Comparison of ENCODE assay signal across 20 mouse cellular contexts in genomic region chr15:78850059-78850824, GRCm38 (mm10). TPM values are rescaled to one million over a fixed set of nuclear protein-coding genes. Genes with fewer than 3 reads are reported as not detected.
DNase-seq lines count a peak whose midpoint lies in the region; ATAC-seq and TF ChIP-seq lines count a peak whose summit lies in the region.
"Had no signal": no experiment of that assay in that cellular context is flagged by ENCODE, and none has a peak within 500 bp of the region (broad histone marks: within the 10 kb centered on the region; RNA-seq: fewer than 3 reads in every experiment).

No protein-coding gene starts in this region.

- H3K4me3 ChIP-seq in layer of hippocampus, adult 2 months, result no peak overlapping the region
- H3K4me3 ChIP-seq in embryonic facial prominence, embryonic 10.5 days, result no peak overlapping the region
- no peak overlapping the region for H3K4me3 ChIP-seq in small intestine, adult 2 months (ENCODE audit: low read depth, low read length)
- no peak overlapping the region for H3K4me3 ChIP-seq in midbrain, postnatal 0 days (ENCODE audit: low read depth, low read length)
- H3K4me3 ChIP-seq: embryonic facial prominence, embryonic 12.5 days; forebrain, embryonic 12.5 days; hindbrain, embryonic 12.5 days; liver, embryonic 15.5 days; midbrain, embryonic 13.5 days had no signal

- H3K4me1 ChIP-seq in embryonic facial prominence, embryonic 10.5 days, result peaks cover 43% of the 10 kb centered on the region
- peaks cover 26% of the 10 kb centered on the region for H3K4me1 ChIP-seq in small intestine, adult 2 months (ENCODE audit: control insufficient read depth, insufficient read depth, insufficient read length, low read length)
- no peaks in the 10 kb centered on the region for H3K4me1 ChIP-seq in midbrain, postnatal 0 days (ENCODE audit: insufficient read depth, low read length)

- 67% methylated on average over 15 of the region's 15 CpGs for WGBS in embryonic facial prominence, embryonic 10.5 days
- WGBS in small intestine, adult 2 months, result 18% methylated on average over 15 of the region's 15 CpGs
- WGBS in midbrain, postnatal 0 days, result 79% methylated on average over 14 of the region's 15 CpGs

- TF ChIP-seq CTCF in layer of hippocampus, adult 2 months (conservative IDR thresholded peaks at IDR 0.05), result no peak
- TF ChIP-seq CTCF in small intestine, adult 2 months (IDR thresholded peaks at IDR 0.05; ENCODE audit: extremely low read depth, insufficient read length, insufficient replicate concordance, low read depth, low read length), result no peak
- no peak for TF ChIP-seq CTCF in midbrain, postnatal 0 days (IDR thresholded peaks at IDR 0.05)

- ATAC-seq in midbrain, postnatal 0 days (ENCODE audit: low FRiP score), result no peak
- ATAC-seq: midbrain, embryonic 13.5 days; Patski had no signal

- DNase-seq in heart, adult 11 months, result peak; percentile 94
- no peak for DNase-seq in heart, postnatal 25 days (ENCODE audit: low spot score)
- peak in 1 of 2 experiments; percentile 39 for DNase-seq in layer of hippocampus, adult 2 months (ENCODE audit: low spot score in 2 of 2)
- DNase-seq in layer of hippocampus, postnatal 25 days (ENCODE audit: extremely low spot score in 1 of 2, low spot score in 1 of 2), result no peak
- DNase-seq in embryonic facial prominence, embryonic 10.5 days (ENCODE audit: low spot score), result no peak
- no peak for DNase-seq in midbrain, postnatal 0 days (ENCODE audit: low spot score)
- no peak for DNase-seq in MN1 (ENCODE audit: low spot score)
- DNase-seq: adrenal gland, adult 8-10 months; cerebellum, adult 11 months; gastrocnemius, postnatal 10 days; right cerebral cortex, postnatal 25 days; thymus, adult 2 months had no signal

- no peaks in the 10 kb centered on the region for H3K9me3 ChIP-seq in embryonic facial prominence, embryonic 10.5 days
- no peaks in the 10 kb centered on the region for H3K9me3 ChIP-seq in midbrain, postnatal 0 days (ENCODE audit: low read length)
- H3K9me3 ChIP-seq: embryonic facial prominence, embryonic 12.5 days; forebrain, embryonic 12.5 days; hindbrain, embryonic 12.5 days; liver, embryonic 15.5 days; midbrain, embryonic 13.5 days had no signal

- intact Hi-C loops in heart, postnatal 25 days (cut with DNase I), result loop anchor here (5.0 kb wide), 1 partner anchor 38 kb away; no protein-coding TSS in a partner anchor

- no peak overlapping the region for H3K4me2 ChIP-seq in midbrain, postnatal 0 days (ENCODE audit: low read depth, low read length, poor library complexity, severe bottlenecking)
- H3K4me2 ChIP-seq: embryonic facial prominence, embryonic 12.5 days; forebrain, embryonic 12.5 days; hindbrain, embryonic 12.5 days; liver, embryonic 15.5 days; midbrain, embryonic 13.5 days had no signal

- H3K36me3 ChIP-seq in embryonic facial prominence, embryonic 10.5 days (replicated peaks), result peaks cover 18% of the 10 kb centered on the region
- H3K36me3 ChIP-seq in small intestine, adult 2 months (ENCODE audit: control insufficient read depth, insufficient read depth, low read length), result peaks cover 30% of the 10 kb centered on the region
- H3K36me3 ChIP-seq in midbrain, postnatal 0 days (ENCODE audit: insufficient read depth, low read length), result no peaks in the 10 kb centered on the region
- H3K36me3 ChIP-seq: embryonic facial prominence, embryonic 12.5 days; forebrain, embryonic 12.5 days; hindbrain, embryonic 12.5 days; midbrain, embryonic 13.5 days had no signal

- peak overlapping the region; percentile 70 for H3K27ac ChIP-seq in layer of hippocampus, adult 2 months
- peak overlapping the region; percentile 1; the same call in 1 of the 2 replicates for H3K27ac ChIP-seq in embryonic facial prominence, embryonic 10.5 days (replicated peaks)
- peak overlapping the region; percentile 52 for H3K27ac ChIP-seq in small intestine, adult 2 months (ENCODE audit: insufficient read depth, low read depth, low read length)
- no peak overlapping the region for H3K27ac ChIP-seq in midbrain, postnatal 0 days (ENCODE audit: low read depth, low read length)
- H3K27ac ChIP-seq: embryonic facial prominence, embryonic 12.5 days; forebrain, embryonic 12.5 days; hindbrain, embryonic 12.5 days; liver, embryonic 15.5 days; midbrain, embryonic 13.5 days had no signal

- no peak; the same call in 1 of the 2 replicates for TF ChIP-seq POLR2A in small intestine, adult 2 months (IDR thresholded peaks at IDR 0.05; ENCODE audit: low read depth, low read length)

- H3K9ac ChIP-seq in midbrain, postnatal 0 days (replicated peaks; ENCODE audit: low read length, poor library complexity, severe bottlenecking), result no peak overlapping the region
- H3K9ac ChIP-seq: embryonic facial prominence, embryonic 12.5 days; forebrain, embryonic 12.5 days; hindbrain, embryonic 12.5 days; liver, embryonic 15.5 days; midbrain, embryonic 13.5 days had no signal

- H3K27me3 ChIP-seq in embryonic facial prominence, embryonic 10.5 days (replicated peaks; ENCODE audit: low read depth, poor library complexity, severe bottlenecking), result 0 out of 2 replicates have a peak, but pooled peaks cover 5% of the 10 kb centered on the region
- H3K27me3 ChIP-seq in small intestine, adult 2 months (ENCODE audit: control insufficient read depth, insufficient read depth, low read length), result no peaks in the 10 kb centered on the region
- H3K27me3 ChIP-seq in midbrain, postnatal 0 days (ENCODE audit: insufficient read depth, low read length), result no peaks in the 10 kb centered on the region
- H3K27me3 ChIP-seq: embryonic facial prominence, embryonic 12.5 days; Patski had no signal

RNA-seq across cellular contexts. Expression of gene Lgals2, which starts 5.1 kb away (rescaled TPM):
- total RNA-seq in heart, postnatal 25 days (2021), result under 1 TPM; 0.62 to 0.64 TPM
- total RNA-seq in layer of hippocampus, adult 2 months (2021), result not detected
- not detected for total RNA-seq in layer of hippocampus, postnatal 25 days (2021)
- not detected in 2 replicates for polyA plus RNA-seq in embryonic facial prominence, embryonic 10.5 days (2016; fragmentation: Nextera tagmentation; extraction: Ambion mirVana)
- polyA plus RNA-seq in small intestine, adult 2 months (2012; rRNA removed), result 637 and 2,134 TPM in 2 replicates
- not detected in 2 replicates for total RNA-seq in midbrain, postnatal 0 days (2014; rRNA removed)
- polyA plus RNA-seq in midbrain, postnatal 0 days (2015; fragmentation: Nextera tagmentation; extraction: Ambion mirVana), result not detected in 2 replicates
- total RNA-seq: adrenal gland, adult 8-10 months; gastrocnemius, postnatal 10 days; neutrophil, adult 5-6 weeks had no signal
- polyA plus RNA-seq: embryonic facial prominence, embryonic 12.5 days; forebrain, embryonic 12.5 days; hindbrain, embryonic 12.5 days; midbrain, embryonic 13.5 days had no signal

RNA-seq across cellular contexts. Expression of gene Cdc42ep1, which starts 7.8 kb away (rescaled TPM):
- 10 to 100 TPM; 34.1 to 41.0 TPM for total RNA-seq in heart, postnatal 25 days (2021)
- total RNA-seq in layer of hippocampus, adult 2 months (2021), result 10 to 100 TPM; 12.2 to 13.7 TPM
- total RNA-seq in layer of hippocampus, postnatal 25 days (2021), result 10 to 100 TPM; 14.2 to 14.9 TPM
- 19.9 and 20.8 TPM in 2 replicates for polyA plus RNA-seq in embryonic facial prominence, embryonic 10.5 days (2016; fragmentation: Nextera tagmentation; extraction: Ambion mirVana)
- polyA plus RNA-seq in small intestine, adult 2 months (2012; rRNA removed), result 18.9 and 26.0 TPM in 2 replicates
- total RNA-seq in midbrain, postnatal 0 days (2014; rRNA removed), result 14.1 and 14.9 TPM in 2 replicates
- 14.8 and 14.9 TPM in 2 replicates for polyA plus RNA-seq in midbrain, postnatal 0 days (2015; fragmentation: Nextera tagmentation; extraction: Ambion mirVana)
- total RNA-seq: neutrophil, adult 5-6 weeks had no signal

RNA-seq across cellular contexts. Expression of gene Gga1, which starts 26.7 kb away (rescaled TPM):
- total RNA-seq in heart, postnatal 25 days (2021), result 10 to 100 TPM; 41.6 to 43.8 TPM
- 10 to 100 TPM; 64.0 to 64.7 TPM for total RNA-seq in layer of hippocampus, adult 2 months (2021)
- 10 to 100 TPM; 57.1 to 59.0 TPM for total RNA-seq in layer of hippocampus, postnatal 25 days (2021)
- 52.0 and 53.5 TPM in 2 replicates for polyA plus RNA-seq in embryonic facial prominence, embryonic 10.5 days (2016; fragmentation: Nextera tagmentation; extraction: Ambion mirVana)
- 62.5 and 105 TPM in 2 replicates for polyA plus RNA-seq in small intestine, adult 2 months (2012; rRNA removed)
- total RNA-seq in midbrain, postnatal 0 days (2014; rRNA removed), result 37.0 and 42.8 TPM in 2 replicates
- 42.4 and 43.4 TPM in 2 replicates for polyA plus RNA-seq in midbrain, postnatal 0 days (2015; fragmentation: Nextera tagmentation; extraction: Ambion mirVana)

RNA-seq across cellular contexts. Expression of gene Card10, which starts 47.4 kb away (rescaled TPM):
- total RNA-seq in heart, postnatal 25 days (2021), result 10 to 100 TPM; 14.8 to 18.3 TPM
- total RNA-seq in layer of hippocampus, adult 2 months (2021), result 1 to 10 TPM; 5.4 to 5.5 TPM
- total RNA-seq in layer of hippocampus, postnatal 25 days (2021), result 1 to 10 TPM; 5.0 to 5.5 TPM
- polyA plus RNA-seq in embryonic facial prominence, embryonic 10.5 days (2016; fragmentation: Nextera tagmentation; extraction: Ambion mirVana), result 3.3 and 4.3 TPM in 2 replicates
- 15.8 and 28.3 TPM in 2 replicates for polyA plus RNA-seq in small intestine, adult 2 months (2012; rRNA removed)
- total RNA-seq in midbrain, postnatal 0 days (2014; rRNA removed), result 0.71 and 1.6 TPM in 2 replicates
- 2.2 and 2.5 TPM in 2 replicates for polyA plus RNA-seq in midbrain, postnatal 0 days (2015; fragmentation: Nextera tagmentation; extraction: Ambion mirVana)

RNA-seq across cellular contexts. Expression of gene Gm49510, which starts 49.2 kb away (rescaled TPM):
- total RNA-seq in heart, postnatal 25 days (2021), result under 1 TPM in 1 of 2 experiments, not detected in 1; 0.18 TPM
- total RNA-seq in layer of hippocampus, adult 2 months (2021), result under 1 TPM in 1 of 2 experiments, not detected in 1; 0.27 TPM
- total RNA-seq in layer of hippocampus, postnatal 25 days (2021), result not detected
- polyA plus RNA-seq in embryonic facial prominence, embryonic 10.5 days (2016; fragmentation: Nextera tagmentation; extraction: Ambion mirVana), result 0.34 and 0.74 TPM in 2 replicates
- 0.13 TPM in 1 of 2 replicates, not detected in the other for polyA plus RNA-seq in small intestine, adult 2 months (2012; rRNA removed)
- total RNA-seq in midbrain, postnatal 0 days (2014; rRNA removed), result 1.7 TPM in 1 of 2 replicates, not detected in the other
- polyA plus RNA-seq in midbrain, postnatal 0 days (2015; fragmentation: Nextera tagmentation; extraction: Ambion mirVana), result 0.17 TPM in 1 of 2 replicates, not detected in the other
- total RNA-seq: gastrocnemius, postnatal 10 days had no signal
- polyA plus RNA-seq: forebrain, embryonic 12.5 days had no signal
